Mouse (Mus musculus): ENCODE measurements around the gene Gm11549. TPM values are rescaled to one million over a fixed set of nuclear protein-coding genes. Genes with fewer than 3 reads are reported as not detected.
A peak's percentile ranks its signal among the peaks of the same experiment; 100 is the strongest.

Gene Gm11549
- polyA plus RNA-seq, 1 experiment from 2014 or later, result 1.1 TPM

DNA sequence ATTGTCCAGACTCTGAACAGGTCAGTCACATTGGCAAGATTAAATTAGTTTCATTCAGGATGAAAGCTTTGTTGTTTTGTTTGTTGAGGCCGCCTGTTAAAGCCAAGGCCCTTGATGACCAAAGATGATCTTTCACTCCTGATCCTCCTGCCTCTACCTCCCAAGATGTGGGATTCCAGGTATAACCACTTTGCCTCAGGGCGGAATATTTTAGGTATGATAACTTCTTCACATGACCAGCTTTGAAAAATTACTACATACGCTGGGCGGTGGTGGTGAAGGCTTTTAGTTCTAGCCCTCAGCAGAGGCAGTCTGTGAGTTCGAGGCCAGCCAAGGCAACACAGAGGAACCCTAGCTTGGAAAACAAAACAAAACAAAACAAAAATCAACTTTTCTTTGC is 47.2 kb downstream of the Gm11549 start:
- WGBS, result 80% methylated on average over 5 of the region's 5 CpGs
- no peak for TF ChIP-seq CTCF (IDR thresholded peaks at IDR 0.05; ENCODE audit: low read depth)
- Histone ChIP-seq H3K27ac (ENCODE audit: low read depth, low read length) (no peak overlapping the region), H3K4me1 (replicated peaks; ENCODE audit: control insufficient read depth, insufficient read depth, low read length) (peaks cover 9% of the 10 kb centered on the region), H3K36me3 (ENCODE audit: control insufficient read depth, insufficient read depth) (no peaks in the 10 kb centered on the region), H3K9me3 (ENCODE audit: control insufficient read depth) (no peaks in the 10 kb centered on the region), H3K27me3 (replicated peaks; ENCODE audit: control insufficient read depth, insufficient read depth, low read length) (no peaks in the 10 kb centered on the region), H3K9ac (ENCODE audit: low read depth, low read length) (no peak overlapping the region), H3K4me2 (replicated peaks; ENCODE audit: low read depth) (peak overlapping the region; percentile 98), H3K4me3 (ENCODE audit: low read depth, low read length) (peak overlapping the region; percentile 76)
- ATAC-seq, result no peak

DNA sequence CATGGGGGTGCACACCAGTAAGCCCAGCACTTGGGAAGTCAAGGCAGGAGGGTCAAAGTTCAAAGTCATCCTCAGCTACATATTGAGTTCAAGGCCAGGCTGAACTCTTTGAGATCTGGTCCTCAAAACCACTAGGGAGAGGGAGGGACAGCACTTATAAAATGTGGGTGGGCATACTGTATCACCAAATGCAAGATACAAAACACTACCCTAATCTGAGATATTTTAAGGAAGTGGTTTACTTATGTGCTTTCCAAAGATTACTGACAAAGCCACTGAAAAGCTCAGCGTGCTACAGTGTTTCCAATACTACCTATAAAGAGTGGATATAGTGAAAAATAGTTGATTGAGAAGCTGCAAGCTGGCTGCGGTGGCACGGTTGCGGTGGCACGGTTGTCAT is 48.4 kb downstream of the Gm11549 start:
- Histone ChIP-seq H3K27me3 (replicated peaks; ENCODE audit: control insufficient read depth, insufficient read depth, low read length) (no peaks in the 10 kb centered on the region), H3K4me1 (replicated peaks; ENCODE audit: control insufficient read depth, insufficient read depth, low read length) (peaks cover 9% of the 10 kb centered on the region), H3K27ac (ENCODE audit: low read depth, low read length) (no peak overlapping the region), H3K4me3 (ENCODE audit: low read depth, low read length) (no peak overlapping the region), H3K4me2 (replicated peaks; ENCODE audit: low read depth) (no peak overlapping the region), H3K9ac (ENCODE audit: low read depth, low read length) (no peak overlapping the region), H3K9me3 (ENCODE audit: control insufficient read depth) (no peaks in the 10 kb centered on the region), H3K36me3 (ENCODE audit: control insufficient read depth, insufficient read depth) (no peaks in the 10 kb centered on the region)
- no peak for TF ChIP-seq CTCF (IDR thresholded peaks at IDR 0.05; ENCODE audit: low read depth)
- ATAC-seq, result no peak
- 93% methylated on average over 5 of the region's 5 CpGs for WGBS

DNA sequence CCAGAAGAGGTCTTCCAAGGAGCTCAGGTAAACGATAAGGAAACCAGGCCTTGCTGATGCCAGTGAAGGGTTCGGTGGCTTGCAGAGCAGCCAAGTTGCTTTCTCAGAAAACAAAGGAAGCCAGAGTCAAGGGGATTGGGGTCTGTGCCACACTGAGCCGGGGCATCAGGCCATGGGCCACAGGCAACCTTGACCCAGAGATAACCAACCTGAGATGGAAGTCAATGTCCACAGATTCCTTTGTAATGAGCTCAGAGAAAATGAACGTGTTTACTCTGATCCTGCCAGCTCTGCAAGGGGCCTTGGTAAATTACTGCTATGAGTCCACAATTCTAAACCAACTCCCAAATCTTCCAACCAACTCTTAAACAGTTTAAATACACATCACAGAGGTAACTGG is 49.8 kb downstream of the Gm11549 start:
- no peak overlapping the region for H3K27ac ChIP-seq (ENCODE audit: low read depth, low read length)
- peaks cover 7% of the 10 kb centered on the region for H3K4me1 ChIP-seq (replicated peaks; ENCODE audit: control insufficient read depth, insufficient read depth, low read length)
- ATAC-seq, result no peak
- H3K4me2 ChIP-seq (replicated peaks; ENCODE audit: low read depth), result no peak overlapping the region
- H3K4me3 ChIP-seq (ENCODE audit: low read depth, low read length), result no peak overlapping the region
- no peaks in the 10 kb centered on the region for H3K36me3 ChIP-seq (ENCODE audit: control insufficient read depth, insufficient read depth)
- H3K9me3 ChIP-seq (ENCODE audit: control insufficient read depth), result no peaks in the 10 kb centered on the region
- no peaks in the 10 kb centered on the region for H3K27me3 ChIP-seq (replicated peaks; ENCODE audit: control insufficient read depth, insufficient read depth, low read length)
- H3K9ac ChIP-seq (ENCODE audit: low read depth, low read length), result no peak overlapping the region
- no peak for TF ChIP-seq CTCF (IDR thresholded peaks at IDR 0.05; ENCODE audit: low read depth)
- WGBS, result 46% methylated on average over 4 of the region's 4 CpGs

DNA sequence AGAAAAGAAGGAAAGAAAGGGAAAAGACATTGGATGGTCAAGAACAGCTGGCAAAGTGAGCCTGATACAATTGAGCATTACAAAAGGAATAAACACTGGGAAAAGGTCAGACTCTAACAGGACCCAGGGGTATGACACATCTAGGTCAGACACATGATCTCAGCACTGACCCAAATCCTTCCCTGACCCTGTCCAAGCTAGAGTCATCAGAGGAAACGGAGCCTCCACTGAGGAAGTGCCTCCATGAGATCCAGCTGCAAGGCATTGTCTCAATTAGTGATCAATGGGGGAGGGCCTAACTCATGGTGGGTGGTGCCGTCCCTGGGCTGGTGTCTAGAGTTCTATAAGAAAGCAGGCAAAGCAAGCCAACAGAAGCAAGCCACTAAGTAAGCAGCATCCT is 52.7 kb downstream of the Gm11549 start:
- no peak overlapping the region for H3K27ac ChIP-seq (ENCODE audit: low read depth, low read length)
- H3K9ac ChIP-seq (ENCODE audit: low read depth, low read length), result no peak overlapping the region
- ATAC-seq, result no peak
- peaks cover under 1% of the 10 kb centered on the region; the same call in 1 of the 2 replicates for H3K36me3 ChIP-seq (ENCODE audit: control insufficient read depth, insufficient read depth)
- H3K4me1 ChIP-seq (replicated peaks; ENCODE audit: control insufficient read depth, insufficient read depth, low read length), result peaks cover 3% of the 10 kb centered on the region; the same call in 1 of the 2 replicates
- no peaks in the 10 kb centered on the region for H3K27me3 ChIP-seq (replicated peaks; ENCODE audit: control insufficient read depth, insufficient read depth, low read length)
- no peak overlapping the region for H3K4me3 ChIP-seq (ENCODE audit: low read depth, low read length)
- H3K4me2 ChIP-seq (replicated peaks; ENCODE audit: low read depth), result no peak overlapping the region
- TF ChIP-seq CTCF (IDR thresholded peaks at IDR 0.05; ENCODE audit: low read depth), result no peak
- WGBS, result 63% methylated on average over 2 of the region's 2 CpGs
- H3K9me3 ChIP-seq (ENCODE audit: control insufficient read depth), result no peaks in the 10 kb centered on the region

DNA sequence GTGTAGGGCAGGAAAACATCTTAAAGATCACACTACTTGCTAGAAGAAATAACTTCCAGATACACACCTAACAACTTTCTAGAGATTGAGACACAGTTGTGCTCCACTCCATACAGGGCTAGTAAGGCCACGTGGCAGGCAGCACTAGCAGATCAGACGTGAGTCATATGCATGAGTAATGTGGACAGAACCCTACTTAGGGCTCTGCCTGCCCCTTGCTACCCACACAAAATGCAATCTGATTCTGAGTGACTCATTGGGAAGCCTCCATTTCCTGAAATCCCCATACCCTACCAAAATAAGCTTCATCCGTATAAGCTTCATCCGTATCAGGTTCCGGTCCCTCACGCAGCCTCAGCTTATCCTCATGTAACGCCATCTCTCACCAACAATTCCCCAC is 54.0 kb downstream of the Gm11549 start:
- Histone ChIP-seq H3K4me2 (replicated peaks; ENCODE audit: low read depth) (no peak overlapping the region), H3K27me3 (replicated peaks; ENCODE audit: control insufficient read depth, insufficient read depth, low read length) (no peaks in the 10 kb centered on the region), H3K36me3 (ENCODE audit: control insufficient read depth, insufficient read depth) (peaks cover 6% of the 10 kb centered on the region; the same call in 1 of the 2 replicates), H3K9me3 (ENCODE audit: control insufficient read depth) (no peaks in the 10 kb centered on the region), H3K4me3 (ENCODE audit: low read depth, low read length) (no peak overlapping the region), H3K4me1 (replicated peaks; ENCODE audit: control insufficient read depth, insufficient read depth, low read length) (no peaks in the 10 kb centered on the region), H3K27ac (ENCODE audit: low read depth, low read length) (no peak overlapping the region), H3K9ac (ENCODE audit: low read depth, low read length) (no peak overlapping the region)
- 81% methylated on average over 7 of the region's 7 CpGs for WGBS
- no peak for TF ChIP-seq CTCF (IDR thresholded peaks at IDR 0.05; ENCODE audit: low read depth)
- peak; percentile 78 for ATAC-seq

- no peak for TF ChIP-seq CTCF (IDR thresholded peaks at IDR 0.05; ENCODE audit: low read depth)
- Histone ChIP-seq H3K36me3 (ENCODE audit: control insufficient read depth, insufficient read depth) (peaks cover 7% of the 10 kb centered on the region; the same call in 1 of the 2 replicates), H3K27me3 (replicated peaks; ENCODE audit: control insufficient read depth, insufficient read depth, low read length) (no peaks in the 10 kb centered on the region), H3K9me3 (ENCODE audit: control insufficient read depth) (no peaks in the 10 kb centered on the region), H3K27ac (ENCODE audit: low read depth, low read length) (no peak overlapping the region), H3K9ac (ENCODE audit: low read depth, low read length) (no peak overlapping the region), H3K4me3 (ENCODE audit: low read depth, low read length) (no peak overlapping the region), H3K4me2 (replicated peaks; ENCODE audit: low read depth) (no peak overlapping the region), H3K4me1 (replicated peaks; ENCODE audit: control insufficient read depth, insufficient read depth, low read length) (no peaks in the 10 kb centered on the region)
- no peak for ATAC-seq
- WGBS, result 52% methylated on average over 7 of the region's 7 CpGs
These were observed 56.1 kb downstream of the Gm11549 start for GRCm38 (mm10) chr3:36465538-36465937.

Small RNA genes lying within 50 kb of the gene (microRNA-seq; reads per million reads assigned to microRNA genes)
- gene Mir7009, result not detected

Other genes starting within 250 kb of the Gm11549 start
- 177 and 184 TPM in 2 replicates for gene Anxa5, start 45.9 kb downstream of the Gm11549 start, polyA plus RNA-seq (2015; fragmentation: Nextera tagmentation; extraction: Ambion mirVana)
- 2.8 and 3.3 TPM in 2 replicates for gene 1810062G17Rik, start 45.9 kb downstream of the Gm11549 start, polyA plus RNA-seq (2015; fragmentation: Nextera tagmentation; extraction: Ambion mirVana)
- gene Exosc9, start 30.8 kb upstream of the Gm11549 start, polyA plus RNA-seq (2015; fragmentation: Nextera tagmentation; extraction: Ambion mirVana), result 41.0 and 43.6 TPM in 2 replicates
- 37.4 and 43.3 TPM in 2 replicates for gene Ccna2, start 50.3 kb upstream of the Gm11549 start, polyA plus RNA-seq (2015; fragmentation: Nextera tagmentation; extraction: Ambion mirVana)
- gene Bbs7, start 91.7 kb upstream of the Gm11549 start, polyA plus RNA-seq (2015; fragmentation: Nextera tagmentation; extraction: Ambion mirVana), result 4.5 and 4.8 TPM in 2 replicates
- 4.1 and 6.5 TPM in 2 replicates for gene Trpc3, start 168.4 kb upstream of the Gm11549 start, polyA plus RNA-seq (2015; fragmentation: Nextera tagmentation; extraction: Ambion mirVana)

Data from intestine, postnatal 0 days (tissue).